Mouse (Mus musculus) embryo, embryonic 11 days (tissue): Measurements from ENCODE around the gene Heatr3.

Experiments
- DNase-seq: peaks from one replicate; pipeline ENCODE4 v3.0.0-alpha.2; 2015

Gene Heatr3

DNA sequence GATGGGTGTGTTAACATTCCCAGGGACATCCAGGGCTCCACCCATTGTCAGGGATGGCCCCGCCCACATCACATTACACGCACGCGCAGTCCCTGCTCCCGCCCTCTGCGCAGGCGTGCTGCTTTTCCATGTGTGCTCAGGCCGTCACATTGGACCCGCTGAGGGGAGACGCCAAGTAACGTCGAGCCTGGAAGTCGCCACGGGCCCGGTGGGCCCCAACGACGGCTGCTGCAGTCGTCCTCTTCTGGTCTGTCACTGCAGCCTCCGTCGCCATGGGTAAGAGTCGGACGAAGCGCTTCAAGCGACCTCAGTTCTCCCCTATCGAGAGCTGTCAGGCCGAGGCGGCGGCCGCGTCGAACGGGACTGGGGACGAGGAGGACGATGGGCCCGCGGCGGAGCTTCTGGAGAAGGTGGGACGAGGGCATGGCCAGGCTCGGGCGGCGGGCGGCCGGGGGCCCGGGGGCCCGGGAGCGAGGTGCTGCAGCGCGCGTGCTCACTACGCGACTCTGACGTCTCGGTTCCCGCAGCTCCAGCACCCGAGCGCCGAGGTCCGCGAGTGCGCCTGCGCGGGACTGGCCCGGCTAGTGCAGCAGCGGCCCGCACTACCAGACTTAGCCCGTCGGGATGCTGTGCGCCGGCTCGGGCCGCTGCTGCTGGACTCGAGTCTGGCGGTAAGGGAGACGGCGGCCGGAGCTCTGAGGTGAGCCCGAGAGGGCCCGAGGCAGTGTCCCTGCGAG lies at the start of gene Heatr3:
TSS of gene Heatr3 (plus strand) at position 108 of the 737 bp plus-strand sequence.
- peak; percentile 95 for DNase-seq

DNA sequence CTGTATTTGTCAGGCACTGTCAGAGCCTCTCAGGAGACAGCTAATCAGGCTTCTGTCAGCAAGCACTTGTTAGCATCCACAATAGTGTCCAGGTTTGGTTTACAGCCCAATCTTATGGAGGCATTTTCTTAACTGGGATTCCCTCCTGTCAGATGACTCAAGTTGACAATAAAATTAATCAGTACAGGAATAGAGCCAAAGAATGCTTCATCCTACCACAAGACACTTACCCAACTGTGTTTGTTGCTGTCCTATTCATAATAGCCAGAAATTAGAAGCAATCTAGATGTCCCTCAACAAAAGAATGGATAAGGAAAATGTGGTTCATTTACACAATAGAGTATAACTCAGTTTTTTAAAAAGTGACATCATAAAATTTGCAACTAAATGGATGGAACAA lies 49.6 kb upstream of the Heatr3 start:
- DNase-seq, result no peak

DNA sequence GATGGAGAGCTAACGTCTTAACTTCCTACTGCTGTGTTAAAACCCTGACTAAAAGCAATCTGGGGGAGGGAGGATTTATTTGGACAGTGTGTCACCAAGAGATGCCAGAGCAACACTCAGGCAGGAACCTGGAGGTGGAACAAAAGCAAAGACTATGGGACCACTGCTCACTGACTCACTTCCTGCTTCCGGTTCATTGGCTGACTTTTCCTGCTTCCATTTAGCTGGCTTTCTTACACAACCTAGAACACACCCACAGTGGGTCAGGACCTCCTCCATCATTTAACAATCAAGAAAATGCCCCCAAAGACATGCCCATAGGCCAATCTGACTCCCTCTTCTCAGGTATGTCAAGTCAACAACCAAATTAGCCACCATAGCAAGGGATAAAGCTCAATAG lies 46.0 kb upstream of the Heatr3 start:
- no peak for DNase-seq

DNA sequence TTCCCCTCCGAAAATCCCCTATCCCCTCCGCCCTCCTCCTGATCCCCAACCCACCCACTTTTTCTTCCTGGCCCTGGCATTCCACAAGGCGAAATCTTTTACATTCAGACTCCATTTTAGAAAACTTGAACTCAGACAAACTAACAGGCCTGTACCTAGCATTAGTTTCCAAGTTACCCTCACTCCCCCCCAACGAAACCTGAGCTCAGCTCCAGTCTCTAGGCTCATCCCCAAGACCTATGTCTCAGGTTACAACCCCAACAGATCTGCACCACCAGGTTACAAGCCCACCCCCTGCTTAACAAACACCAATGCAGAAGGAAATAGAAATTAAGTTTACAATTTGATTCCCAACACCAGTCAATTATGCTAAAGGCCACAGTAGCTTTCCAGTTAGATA lies 44.3 kb upstream of the Heatr3 start:
- peak; percentile 17 for DNase-seq

DNA sequence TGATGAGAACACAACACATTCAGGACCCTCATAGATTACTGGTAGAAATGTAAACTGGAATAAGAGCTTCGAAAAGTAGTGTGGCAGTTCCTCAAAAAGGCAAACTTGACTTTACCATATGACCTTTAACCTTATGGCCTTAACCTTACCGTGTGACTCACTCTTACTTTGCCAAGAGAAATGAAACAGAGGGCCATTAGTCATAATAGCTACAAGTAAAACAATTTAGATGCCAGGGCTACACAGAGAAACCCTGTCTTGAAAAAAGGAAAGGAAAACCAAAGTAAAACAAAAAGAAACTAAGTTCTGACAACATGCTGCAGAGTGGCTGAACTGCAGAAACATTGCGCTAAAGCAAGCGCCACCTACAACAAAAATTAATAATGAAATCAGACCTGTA lies 38.8 kb upstream of the Heatr3 start:
- no peak for DNase-seq

DNA sequence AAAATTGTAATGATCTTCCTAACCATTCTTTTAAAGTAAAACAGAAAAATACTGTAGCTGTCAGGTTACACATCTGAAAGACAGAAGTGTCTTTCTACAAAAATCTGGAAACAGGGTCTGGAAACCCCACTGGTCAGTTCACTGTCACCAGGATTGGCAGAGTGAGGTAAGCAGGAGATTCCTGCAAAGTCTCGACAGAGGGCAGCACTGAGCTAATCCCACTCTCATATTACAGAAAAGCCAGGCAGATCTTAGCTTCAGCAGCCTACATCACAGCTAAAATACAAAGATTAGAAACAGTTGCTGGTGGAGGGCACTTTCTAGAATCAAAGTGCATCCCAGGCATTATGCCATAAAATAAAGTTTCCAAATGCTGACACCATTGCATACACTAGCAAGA lies 38.1 kb upstream of the Heatr3 start:
- DNase-seq, result peak; percentile 77

DNA sequence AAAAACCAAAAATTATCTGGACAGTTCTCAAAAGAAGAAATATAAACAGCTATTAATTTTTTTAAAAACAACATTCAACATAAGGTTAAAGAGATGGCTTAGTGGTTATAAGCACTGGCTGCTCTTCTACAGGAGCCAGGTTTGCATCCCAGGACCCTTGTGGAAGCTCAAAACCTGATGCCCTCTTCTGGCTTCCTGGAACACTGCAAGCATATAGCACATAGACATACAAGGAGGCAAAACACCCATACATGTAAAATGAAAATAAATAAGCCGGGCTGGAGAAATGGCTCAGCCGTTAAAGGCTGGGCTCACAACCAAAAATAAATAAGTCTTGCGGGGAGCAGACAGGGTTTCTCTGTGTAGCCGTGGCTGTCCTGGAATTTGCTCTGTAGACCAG lies 28.4 kb upstream of the Heatr3 start:
- no peak for DNase-seq

DNA sequence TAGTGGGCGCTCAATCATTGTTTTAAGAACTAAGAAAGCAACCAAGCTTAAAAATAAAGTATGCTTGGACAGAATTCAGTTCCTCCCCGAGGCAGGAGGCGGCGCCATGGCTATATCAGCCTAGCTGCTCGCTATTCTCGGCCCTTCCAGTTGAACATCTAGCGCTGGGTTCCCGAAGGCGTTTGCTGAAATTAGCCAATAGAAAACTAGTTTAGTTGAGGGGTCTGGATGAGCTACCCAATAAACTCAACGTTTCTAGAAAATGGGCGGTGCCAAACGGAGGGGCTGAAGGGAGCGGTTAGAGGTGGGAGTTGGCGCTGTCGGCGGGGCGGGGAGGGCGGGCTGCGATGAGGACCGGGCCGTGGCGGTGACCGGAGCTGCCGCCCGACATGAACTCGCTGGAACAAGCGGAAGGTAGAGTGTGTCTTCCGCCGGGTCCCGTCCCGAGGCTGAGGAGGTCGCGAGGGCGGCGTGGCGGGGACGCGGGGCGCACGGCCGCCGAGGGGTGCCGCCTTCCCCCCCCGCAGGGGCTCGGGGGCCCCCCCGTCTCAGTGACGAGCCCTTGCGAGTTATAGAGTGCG lies 19.1 kb upstream of the Heatr3 start, which contains the start of gene Cnep1r1:
TSS of gene Cnep1r1 (plus strand) at position 314 of the 581 bp plus-strand sequence.
- DNase-seq, result peak; percentile 96

DNA sequence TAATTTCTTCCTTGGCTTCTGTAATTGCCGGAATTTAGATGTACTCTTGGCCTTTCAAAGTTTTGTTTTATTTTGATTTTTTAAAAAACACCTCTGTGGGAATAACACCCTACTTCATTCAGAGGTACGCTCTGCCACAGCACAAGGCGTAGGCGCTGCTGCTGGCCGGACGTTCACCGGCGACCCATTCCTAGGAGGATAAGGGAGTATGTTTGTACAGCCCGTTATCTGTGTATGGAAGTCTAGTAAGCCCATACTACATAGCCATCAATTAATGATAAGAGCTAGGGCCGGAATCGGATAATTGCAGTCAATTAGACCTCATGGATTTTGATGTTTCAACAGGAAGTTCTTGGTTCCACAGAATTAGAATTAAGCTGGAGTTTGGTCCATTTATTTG lies 18.6 kb upstream of the Heatr3 start:
- no peak for DNase-seq

DNA sequence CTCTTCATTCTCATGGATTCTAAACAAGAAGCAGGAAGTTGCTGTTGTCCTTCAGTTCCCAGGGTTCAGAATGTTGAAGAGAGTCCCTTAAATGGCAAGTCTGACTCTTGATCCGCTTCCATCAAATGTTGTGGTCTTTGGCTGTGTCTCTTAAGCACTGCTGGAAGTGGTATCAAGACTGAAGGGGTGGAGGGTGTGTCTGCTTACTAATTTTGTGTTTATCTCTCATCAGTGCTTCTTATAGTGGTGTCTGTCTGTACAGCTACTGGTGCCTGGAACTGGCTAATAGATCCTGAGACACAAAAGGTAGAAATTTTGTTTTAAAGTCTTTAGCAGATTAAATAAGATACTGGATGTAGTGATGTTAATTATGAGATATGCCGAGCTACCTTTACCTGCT lies 12.8 kb upstream of the Heatr3 start:
- DNase-seq, result no peak

DNA sequence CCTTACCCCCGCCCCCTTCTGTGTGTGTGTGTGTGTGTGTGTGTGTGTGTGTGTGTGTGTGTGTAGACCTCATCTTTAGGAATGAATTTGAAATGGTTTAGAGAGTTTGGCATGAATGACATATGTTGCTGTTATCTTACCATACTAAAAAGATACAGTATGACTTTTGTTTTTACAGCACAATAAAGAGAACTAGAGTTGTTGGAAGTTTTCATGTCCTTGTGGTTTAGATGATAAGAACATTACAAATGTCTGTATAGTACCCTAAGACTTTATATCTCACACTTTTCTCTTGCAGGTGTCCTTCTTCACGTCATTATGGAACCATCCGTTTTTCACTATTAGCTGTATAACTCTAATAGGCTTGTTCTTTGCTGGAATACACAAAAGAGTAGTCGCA lies 8.3 kb upstream of the Heatr3 start:
- DNase-seq, result no peak

DNA sequence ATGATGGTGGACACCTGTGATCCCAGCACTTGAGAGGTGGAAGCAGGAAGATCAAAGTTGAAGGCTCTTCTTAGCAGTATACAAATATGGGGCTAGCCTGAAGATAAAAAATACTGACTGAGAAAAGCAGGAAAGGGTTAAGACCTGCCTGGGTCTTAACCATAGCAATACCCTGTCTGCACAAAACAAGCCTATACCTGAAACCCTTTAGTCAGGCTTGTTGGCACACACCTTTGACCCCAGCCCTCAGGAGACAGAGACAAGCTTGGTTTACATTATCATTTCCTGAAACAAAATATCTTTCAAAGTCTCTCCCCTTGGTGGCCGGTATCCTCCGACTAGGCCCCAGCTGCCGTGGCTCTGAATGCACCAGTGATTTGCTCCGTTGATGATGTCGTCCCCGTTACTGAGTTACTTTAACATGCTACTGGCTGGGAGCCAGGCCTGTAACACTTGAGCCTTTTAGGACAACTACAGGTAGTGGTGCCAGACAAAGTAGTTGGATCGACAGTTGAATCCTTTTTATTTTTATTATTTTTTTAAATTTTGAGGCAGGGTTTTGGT lies 6.8 kb upstream of the Heatr3 start:
- peak; percentile 18 for DNase-seq

DNA sequence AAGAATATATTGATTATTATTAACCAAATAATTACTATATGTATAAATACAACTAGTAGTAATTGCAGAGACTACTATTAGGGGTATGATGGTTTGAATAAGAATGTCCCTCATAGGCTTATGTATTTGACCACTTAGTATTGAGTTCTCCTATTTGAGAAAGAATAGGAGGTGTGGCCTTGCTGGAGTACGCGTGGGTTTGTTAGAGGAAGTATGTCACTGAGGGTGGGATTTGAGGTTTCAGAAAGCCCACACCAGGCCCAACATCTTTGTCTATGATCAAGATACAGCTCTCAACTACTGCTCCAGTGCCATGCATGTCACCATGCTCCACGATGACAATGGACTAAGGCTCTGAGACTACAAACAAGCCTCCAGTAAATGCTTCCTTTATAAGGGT lies 1.6 kb downstream of the Heatr3 start:
- DNase-seq, result no peak

DNA sequence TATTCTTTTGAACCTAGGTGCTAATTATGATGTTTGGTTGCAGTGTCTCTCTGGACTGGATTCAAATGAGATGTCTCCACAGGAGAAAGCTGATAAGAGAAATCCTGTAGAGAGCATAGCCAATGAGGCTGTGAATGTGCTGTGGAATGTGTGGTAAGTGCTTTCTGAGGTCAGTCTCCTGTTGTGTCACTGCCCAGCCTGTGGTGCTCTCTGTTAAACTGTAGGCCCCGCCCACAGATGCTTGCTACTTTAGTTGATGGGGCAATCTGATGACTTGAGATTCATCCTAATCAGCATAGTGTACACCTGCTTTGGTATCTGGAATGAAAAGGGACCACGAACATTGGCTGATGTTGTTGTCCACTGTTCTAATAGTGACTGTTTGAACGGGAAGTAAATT lies 4.0 kb downstream of the Heatr3 start:
- DNase-seq, result no peak

DNA sequence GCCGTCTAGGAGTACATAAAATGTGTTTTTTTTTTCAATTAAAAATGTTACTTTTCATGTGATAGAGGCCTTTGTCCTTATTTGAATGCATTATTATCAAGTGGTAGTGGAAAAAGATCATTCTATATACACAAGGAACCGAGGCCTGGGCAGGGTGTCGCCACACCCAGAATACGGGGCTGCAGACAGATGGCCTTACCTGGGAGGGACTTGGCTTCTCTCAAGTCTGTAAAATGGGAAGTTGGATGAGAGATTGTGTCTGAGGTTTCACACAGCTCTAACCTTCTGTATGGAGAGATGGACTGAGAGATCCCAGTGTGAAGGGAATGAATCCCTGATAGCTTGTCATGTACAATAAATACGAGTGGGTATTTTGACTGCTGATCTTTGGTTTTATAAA lies 6.4 kb downstream of the Heatr3 start:
- DNase-seq, result no peak

DNA sequence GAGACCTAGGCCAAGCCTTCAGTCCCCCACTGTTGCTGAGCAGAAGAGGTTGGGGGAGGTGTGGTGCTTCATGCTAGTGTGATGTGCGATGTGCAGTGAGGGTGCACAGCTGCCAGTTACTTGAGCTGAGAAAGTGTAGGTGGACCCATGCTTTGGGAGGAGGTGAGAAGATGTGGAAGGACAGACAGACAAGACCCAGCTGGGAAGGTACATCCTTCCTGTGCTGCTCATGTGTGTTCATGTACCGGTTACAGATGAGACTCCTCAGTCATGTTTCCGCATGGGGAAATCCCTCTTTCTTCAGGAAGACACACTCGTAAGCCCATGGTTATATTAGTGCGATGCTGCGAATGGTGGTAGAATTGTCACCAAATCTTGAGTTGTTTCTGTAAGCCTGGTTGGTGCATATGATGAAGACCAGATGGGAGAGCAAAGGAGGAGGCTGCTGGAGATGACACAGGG lies 13.3 kb downstream of the Heatr3 start:
- DNase-seq, result no peak

DNA sequence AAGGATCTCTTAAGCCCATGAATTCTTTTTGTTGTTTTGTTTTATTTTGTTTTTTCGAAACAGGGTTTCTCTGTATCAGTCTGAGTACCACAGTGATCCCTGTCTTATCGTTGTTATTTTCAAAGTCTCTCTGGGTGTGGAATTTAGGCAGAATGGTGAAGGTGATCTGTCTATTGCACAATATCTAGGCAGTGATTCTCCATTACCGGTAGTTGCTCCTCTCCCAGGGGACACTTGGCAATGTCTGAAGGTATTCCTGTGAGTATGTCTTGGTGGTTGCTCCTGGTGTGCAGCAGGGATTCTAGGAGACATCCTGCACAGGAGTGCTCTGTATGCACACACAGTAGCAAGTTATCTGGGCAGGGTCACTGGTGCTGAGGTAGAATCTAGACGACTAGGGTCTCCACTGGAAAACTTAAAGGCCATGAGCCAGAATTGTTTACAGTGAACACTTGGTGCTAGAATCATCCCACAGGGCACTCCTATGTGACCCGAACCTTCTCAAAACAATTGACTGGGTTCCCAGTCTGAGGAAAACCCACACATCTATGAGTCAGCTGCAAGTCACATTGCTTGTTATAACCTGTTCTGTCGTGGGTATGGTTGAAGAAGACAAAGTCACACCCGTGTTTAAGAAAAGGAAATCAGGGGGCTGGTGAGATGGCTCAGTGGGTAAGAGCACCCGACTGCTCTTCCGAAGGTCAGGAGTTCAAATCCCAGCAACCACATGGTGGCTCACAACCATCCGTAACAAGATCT lies 22.8 kb downstream of the Heatr3 start:
- no peak for DNase-seq

DNA sequence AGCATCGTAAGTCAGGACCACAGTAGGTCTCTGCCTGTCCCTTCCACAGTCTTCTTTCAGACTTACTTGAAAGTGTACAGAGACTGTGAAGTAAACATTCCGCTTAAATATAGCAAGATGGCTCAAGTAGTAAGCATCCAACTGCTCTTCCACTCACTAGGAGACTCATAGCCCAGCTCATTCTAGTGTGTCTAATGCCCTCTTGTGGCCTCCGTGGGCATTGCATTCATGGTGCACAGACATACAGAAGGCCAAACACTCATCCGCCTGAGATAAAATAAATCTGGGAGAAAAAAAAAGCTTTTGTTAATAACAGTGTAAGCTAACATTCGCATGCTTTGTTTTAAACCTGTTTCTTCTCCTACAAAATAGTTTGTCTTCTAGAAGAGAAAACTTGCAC lies 23.8 kb downstream of the Heatr3 start:
- DNase-seq, result peak; percentile 74

DNA sequence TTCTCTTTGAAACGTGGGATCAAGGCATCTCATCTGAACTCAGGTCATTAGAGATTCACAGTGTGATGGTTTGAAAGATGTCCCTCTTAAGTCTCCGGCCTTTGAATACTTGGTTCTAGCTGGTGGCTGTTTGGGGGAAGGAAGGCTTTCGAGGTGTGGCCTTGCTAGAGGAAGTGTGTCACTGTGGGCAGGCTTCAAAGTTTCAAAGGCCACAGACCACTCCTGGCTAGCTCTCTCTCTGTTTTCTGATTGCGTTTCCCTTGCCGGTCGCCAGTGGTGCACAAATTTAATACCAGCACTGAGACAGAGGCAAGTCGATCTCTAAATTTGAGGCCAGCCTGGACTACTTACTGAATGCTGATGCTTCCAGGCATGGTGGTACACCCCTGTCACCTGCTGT lies 37.6 kb downstream of the Heatr3 start:
- no peak for DNase-seq

DNA sequence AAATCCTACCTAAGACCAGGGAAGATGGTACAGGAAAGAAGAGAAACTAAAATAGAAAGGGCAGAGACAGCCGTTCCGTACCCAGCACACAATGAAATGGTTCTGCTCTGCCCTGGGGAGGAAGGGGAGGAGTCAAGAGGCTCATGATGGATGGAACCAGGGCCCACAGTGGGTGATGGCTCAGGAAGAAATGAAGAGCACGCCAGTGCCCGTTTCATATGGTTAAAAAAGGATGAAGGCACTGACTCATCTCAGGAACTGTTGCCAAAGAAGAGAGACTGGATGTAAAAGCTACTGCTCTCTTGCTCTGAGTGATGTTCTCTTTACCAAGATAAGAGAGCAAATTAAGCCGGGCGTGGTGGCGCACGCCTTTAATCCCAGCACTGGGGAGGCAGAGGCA lies 39.6 kb downstream of the Heatr3 start:
- no peak for DNase-seq

DNA sequence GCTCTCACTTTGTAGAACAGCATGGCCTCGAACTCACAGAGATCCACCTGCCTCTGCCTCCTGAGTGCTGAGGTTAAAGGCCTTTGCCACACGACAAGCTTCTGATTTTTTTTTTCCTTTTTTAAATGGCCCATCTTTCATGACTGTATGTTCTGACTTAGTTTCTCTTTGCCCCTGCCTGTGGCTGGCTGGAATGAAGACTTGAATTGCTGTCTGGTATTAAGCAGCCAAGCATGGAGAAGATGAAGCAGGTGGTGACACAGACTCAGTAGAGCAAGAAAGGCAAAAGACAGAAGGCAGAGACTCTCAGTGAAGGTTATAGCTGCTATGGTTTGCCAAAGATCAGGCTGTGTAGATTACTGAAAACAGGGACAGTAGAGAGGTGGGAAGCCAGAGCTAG lies 45.5 kb downstream of the Heatr3 start:
- no peak for DNase-seq

DNA sequence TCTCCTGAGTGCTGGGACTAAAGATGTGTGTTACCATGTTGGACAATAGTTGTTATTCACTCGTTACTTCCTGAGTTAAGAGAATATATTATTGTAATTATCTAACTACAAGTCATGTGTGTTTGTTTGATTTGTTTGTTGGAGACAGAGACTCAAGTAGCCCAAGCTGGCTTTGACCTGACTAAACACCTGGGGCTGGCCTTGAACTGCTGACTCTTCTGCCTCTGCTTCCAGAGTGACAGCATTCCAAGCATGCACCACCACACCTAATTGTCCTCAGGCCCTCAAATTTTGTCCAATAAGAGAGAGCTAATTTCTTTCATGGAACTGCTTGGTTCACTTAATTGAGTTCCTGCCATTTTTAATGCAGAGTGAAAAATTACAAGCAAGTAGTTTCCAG lies 47.3 kb downstream of the Heatr3 start:
- DNase-seq, result no peak

DNA sequence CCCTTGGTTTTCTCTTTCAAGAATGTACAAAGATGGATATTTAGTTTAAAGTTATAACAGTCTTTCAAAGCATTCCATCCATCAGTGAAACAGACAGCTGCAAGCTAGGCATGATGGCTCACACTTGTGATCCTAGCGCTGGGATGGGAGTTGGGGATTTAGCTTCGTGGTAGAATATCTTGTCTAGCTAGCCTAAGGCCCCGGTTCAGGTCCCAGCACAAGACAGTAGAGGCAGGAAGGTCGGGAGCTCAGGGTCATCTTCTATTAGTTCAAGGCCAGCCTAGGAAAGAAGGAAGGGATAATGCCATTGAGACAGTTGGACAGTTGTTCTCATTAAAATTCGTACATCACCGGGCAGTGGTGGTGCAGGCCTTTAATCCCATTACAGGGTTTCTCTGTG lies 48.1 kb downstream of the Heatr3 start:
- DNase-seq, result no peak

DNA sequence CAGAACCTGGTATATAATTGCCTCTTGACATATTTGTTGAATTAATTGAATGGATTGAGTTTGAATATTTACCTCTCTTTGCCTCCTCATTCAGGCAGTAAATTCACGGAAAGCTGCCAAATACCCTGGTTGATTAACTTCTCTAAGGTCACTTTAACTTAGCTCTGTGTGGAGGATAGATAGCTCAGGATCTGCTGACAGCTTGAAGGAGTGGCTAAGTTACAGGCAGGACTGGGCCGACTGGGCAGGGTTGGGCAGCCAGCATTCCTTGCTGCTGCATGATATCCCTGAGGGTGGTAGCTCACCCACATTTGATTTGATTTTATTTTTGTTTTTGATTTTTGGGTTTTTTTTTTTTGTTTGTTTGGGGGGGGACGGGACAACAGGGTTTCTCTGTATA lies 59.7 kb downstream of the Heatr3 start:
- DNase-seq, result no peak
